Mouse (Mus musculus) kidney, embryonic 15.5 days (tissue): ENCODE results near the gene Plcb4. TPM values are rescaled to one million over a fixed set of nuclear protein-coding genes. Genes with fewer than 3 reads are reported as not detected.
A peak's percentile ranks its signal among the peaks of the same experiment; 100 is the strongest.

Experiments used
- ATAC-seq: fragments of 200-750 bp; cut with Nextera tagmentation; replicated peaks from 2 replicates; pipeline ENCODE4 v1.8.0; 2017; ENCODE audit warnings: moderate TSS enrichment; ENCODE audit not compliant: low FRiP score
- H3K27ac ChIP-seq: fragments of 300-500 bp; sonication (generic); 2 replicates; pipeline ENCODE4 v1.5.1; 2015; ENCODE audit warnings: mild to moderate bottlenecking, inconsistent platforms
- H3K27me3 ChIP-seq: fragments of 300-500 bp; sonication (generic); 2 replicates; pipeline ENCODE4 v1.6.1; 2015; ENCODE audit warnings: inconsistent platforms
- H3K36me3 ChIP-seq: fragments of 300-500 bp; sonication (generic); 2 replicates; pipeline ENCODE4 v1.6.1; 2015; ENCODE audit warnings: inconsistent platforms
- H3K4me1 ChIP-seq: fragments of 300-500 bp; sonication (generic); 2 replicates; pipeline ENCODE4 v1.6.1; 2015; ENCODE audit warnings: inconsistent platforms
- H3K4me2 ChIP-seq: fragments of 300-500 bp; sonication (generic); 2 replicates; pipeline ENCODE4 v1.6.1; 2015; ENCODE audit warnings: moderate library complexity, mild to moderate bottlenecking, inconsistent platforms
- H3K4me3 ChIP-seq: fragments of 300-500 bp; sonication (generic); replicated peaks from 2 replicates; pipeline ENCODE4 v1.5.1; 2015; ENCODE audit warnings: mild to moderate bottlenecking, inconsistent platforms
- H3K9ac ChIP-seq: fragments of 300-500 bp; sonication (generic); 2 replicates; pipeline ENCODE4 v1.6.1; 2015; ENCODE audit warnings: mild to moderate bottlenecking, inconsistent platforms
- H3K9me3 ChIP-seq: fragments of 300-500 bp; sonication (generic); replicated peaks from 2 replicates; pipeline ENCODE4 v1.6.1; 2016; ENCODE audit warnings: inconsistent platforms
- WGBS: fragments of 180-500 bp; shearing (Covaris S2); methylation state at CpG from one replicate; pipeline ENCODE4 v1.1.7; 2015; ENCODE audit warnings: mixed read lengths; 5-methylcytosine and 5-hydroxymethylcytosine counted together
- polyA plus RNA-seq: library from polyadenylated mRNA; unstranded; fragments of >200 nt; fragmentation: Nextera tagmentation; extraction: Ambion mirVana; gene quantifications from 2 replicates; pipeline ENCODE4 v1.2.1, GENCODE M21; 2015

The Plcb4 gene
- polyA plus RNA-seq, 1 experiment from 2014 or later = 20.9 TPM

- no peak overlapping the region for H3K9ac ChIP-seq
Observed at GRCm38 (mm10) chr2:135676978-135677501, 18.2 kb downstream of the Plcb4 start.

GRCm38 (mm10) chr2:135677601-135678000 lies 18.8 kb downstream of the Plcb4 start:
- H3K27me3 ChIP-seq = no peaks in the 10 kb centered on the region
- H3K4me2 ChIP-seq = no peak overlapping the region
- WGBS = 43% methylated on average over 5 of the region's 5 CpGs
- H3K9me3 ChIP-seq = no peaks in the 10 kb centered on the region
- 0 out of 2 replicates have a peak, but pooled peaks have one; percentile 66 for ATAC-seq
- peaks cover 11% of the 10 kb centered on the region for H3K4me1 ChIP-seq
- H3K36me3 ChIP-seq = no peaks in the 10 kb centered on the region
- no peak overlapping the region for H3K9ac ChIP-seq
- no peak overlapping the region for H3K4me3 ChIP-seq
- H3K27ac ChIP-seq = no peak overlapping the region

More at GRCm38 (mm10) chr2:135676978-135677501, 18.2 kb downstream of the Plcb4 start:
- no peaks in the 10 kb centered on the region for H3K9me3 ChIP-seq
- H3K4me1 ChIP-seq = peaks cover 13% of the 10 kb centered on the region
- no peak overlapping the region for H3K27ac ChIP-seq
- 55% methylated on average over 8 of the region's 8 CpGs for WGBS
- no peak overlapping the region for H3K4me2 ChIP-seq
- H3K4me3 ChIP-seq = no peak overlapping the region
- ATAC-seq = 0 out of 2 replicates have a peak, but pooled peaks have one; percentile 27
- H3K36me3 ChIP-seq = no peaks in the 10 kb centered on the region
- H3K27me3 ChIP-seq = no peaks in the 10 kb centered on the region

DNA sequence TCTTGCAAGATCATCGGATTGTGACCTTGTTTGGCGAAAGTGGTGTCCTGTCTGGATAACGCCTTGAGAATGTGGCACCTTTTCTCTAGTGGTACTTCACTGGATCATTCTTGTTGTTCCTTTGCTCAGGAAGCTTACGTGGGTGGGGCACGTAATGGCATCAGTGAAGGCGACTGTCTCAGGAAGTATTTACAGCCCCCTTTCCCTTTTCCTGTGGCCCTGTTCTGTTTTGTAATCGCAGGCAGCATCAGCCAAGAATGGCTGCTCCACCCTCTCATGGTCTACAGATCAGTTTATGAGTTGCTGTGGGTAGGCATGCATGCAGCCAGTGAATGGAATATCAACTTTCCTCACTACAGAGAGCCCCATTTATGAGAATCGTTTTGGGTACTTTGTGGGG lies 21.2 kb downstream of the Plcb4 start:
- H3K4me1 ChIP-seq = peaks cover 14% of the 10 kb centered on the region
- peaks cover 4% of the 10 kb centered on the region; the same call in 1 of the 2 replicates for H3K27me3 ChIP-seq
- WGBS = 56% methylated on average over 8 of the region's 8 CpGs
- H3K9ac ChIP-seq = no peak overlapping the region
- H3K4me2 ChIP-seq = no peak overlapping the region
- peak; percentile 66; the same call in 1 of the 2 replicates for ATAC-seq
- no peaks in the 10 kb centered on the region for H3K36me3 ChIP-seq
- peak overlapping the region; percentile 41 for H3K27ac ChIP-seq
- H3K9me3 ChIP-seq = no peaks in the 10 kb centered on the region
- H3K4me3 ChIP-seq = no peak overlapping the region

GRCm38 (mm10) chr2:135680406-135681134 lies 21.8 kb downstream of the Plcb4 start:
- peaks cover 5% of the 10 kb centered on the region; the same call in 1 of the 2 replicates for H3K27me3 ChIP-seq
- no peak for ATAC-seq
- WGBS = 72% methylated on average over 5 of the region's 5 CpGs
- H3K27ac ChIP-seq = peak overlapping the region; percentile 41
- no peaks in the 10 kb centered on the region for H3K36me3 ChIP-seq
- H3K4me3 ChIP-seq = no peak overlapping the region
- no peak overlapping the region for H3K4me2 ChIP-seq
- H3K4me1 ChIP-seq = peaks cover 14% of the 10 kb centered on the region
- no peaks in the 10 kb centered on the region for H3K9me3 ChIP-seq
- no peak overlapping the region for H3K9ac ChIP-seq

- Histone ChIP-seq H3K9me3 (no peaks in the 10 kb centered on the region), H3K27ac (no peak overlapping the region), H3K4me2 (no peak overlapping the region), H3K9ac (no peak overlapping the region), H3K4me1 (peaks cover 14% of the 10 kb centered on the region), H3K27me3 (peaks cover 5% of the 10 kb centered on the region; the same call in 1 of the 2 replicates), H3K4me3 (no peak overlapping the region), H3K36me3 (no peaks in the 10 kb centered on the region)
- 55% methylated on average over 10 of the region's 10 CpGs for WGBS
- peak; percentile 76; the same call in 1 of the 2 replicates for ATAC-seq
Observed at GRCm38 (mm10) chr2:135683684-135684440, 25.1 kb downstream of the Plcb4 start.

DNA sequence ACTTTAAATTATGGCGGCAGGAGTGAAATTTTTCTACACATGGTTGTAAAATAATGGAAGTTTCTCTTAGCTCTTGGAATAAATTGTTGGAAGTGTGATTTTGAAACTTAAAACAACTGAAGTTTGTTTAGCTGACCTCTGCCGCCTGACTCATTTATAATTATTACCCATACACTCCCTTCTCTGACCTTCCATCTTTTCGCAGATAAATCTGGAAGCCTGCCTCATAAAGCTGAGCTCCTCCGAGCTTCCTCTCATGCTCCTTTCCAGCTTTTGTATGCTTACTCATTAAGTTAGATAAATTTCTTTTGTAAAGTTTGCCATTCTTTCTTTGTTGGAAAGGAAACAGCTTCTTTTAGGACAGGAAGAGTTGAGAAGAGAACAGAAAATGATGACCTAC lies 27.9 kb downstream of the Plcb4 start:
- Histone ChIP-seq H3K36me3 (no peaks in the 10 kb centered on the region), H3K27me3 (peaks cover 8% of the 10 kb centered on the region; the same call in 1 of the 2 replicates), H3K4me3 (no peak overlapping the region), H3K27ac (no peak overlapping the region), H3K9me3 (no peaks in the 10 kb centered on the region), H3K9ac (no peak overlapping the region), H3K4me1 (0 out of 2 replicates have a peak, but pooled peaks cover 4% of the 10 kb centered on the region), H3K4me2 (no peak overlapping the region)
- 0 out of 2 replicates have a peak, but pooled peaks have one; percentile 59 for ATAC-seq
- WGBS = 42% methylated on average over 4 of the region's 4 CpGs

- WGBS = 89% methylated on average over 5 of the region's 5 CpGs
- no peak for ATAC-seq
- Histone ChIP-seq H3K9me3 (no peaks in the 10 kb centered on the region), H3K27me3 (peaks cover 8% of the 10 kb centered on the region; the same call in 1 of the 2 replicates), H3K4me3 (no peak overlapping the region), H3K27ac (no peak overlapping the region), H3K4me1 (peaks cover 10% of the 10 kb centered on the region), H3K36me3 (no peaks in the 10 kb centered on the region), H3K9ac (no peak overlapping the region), H3K4me2 (no peak overlapping the region)
Observed at GRCm38 (mm10) chr2:135687585-135687984, 28.8 kb downstream of the Plcb4 start.

DNA sequence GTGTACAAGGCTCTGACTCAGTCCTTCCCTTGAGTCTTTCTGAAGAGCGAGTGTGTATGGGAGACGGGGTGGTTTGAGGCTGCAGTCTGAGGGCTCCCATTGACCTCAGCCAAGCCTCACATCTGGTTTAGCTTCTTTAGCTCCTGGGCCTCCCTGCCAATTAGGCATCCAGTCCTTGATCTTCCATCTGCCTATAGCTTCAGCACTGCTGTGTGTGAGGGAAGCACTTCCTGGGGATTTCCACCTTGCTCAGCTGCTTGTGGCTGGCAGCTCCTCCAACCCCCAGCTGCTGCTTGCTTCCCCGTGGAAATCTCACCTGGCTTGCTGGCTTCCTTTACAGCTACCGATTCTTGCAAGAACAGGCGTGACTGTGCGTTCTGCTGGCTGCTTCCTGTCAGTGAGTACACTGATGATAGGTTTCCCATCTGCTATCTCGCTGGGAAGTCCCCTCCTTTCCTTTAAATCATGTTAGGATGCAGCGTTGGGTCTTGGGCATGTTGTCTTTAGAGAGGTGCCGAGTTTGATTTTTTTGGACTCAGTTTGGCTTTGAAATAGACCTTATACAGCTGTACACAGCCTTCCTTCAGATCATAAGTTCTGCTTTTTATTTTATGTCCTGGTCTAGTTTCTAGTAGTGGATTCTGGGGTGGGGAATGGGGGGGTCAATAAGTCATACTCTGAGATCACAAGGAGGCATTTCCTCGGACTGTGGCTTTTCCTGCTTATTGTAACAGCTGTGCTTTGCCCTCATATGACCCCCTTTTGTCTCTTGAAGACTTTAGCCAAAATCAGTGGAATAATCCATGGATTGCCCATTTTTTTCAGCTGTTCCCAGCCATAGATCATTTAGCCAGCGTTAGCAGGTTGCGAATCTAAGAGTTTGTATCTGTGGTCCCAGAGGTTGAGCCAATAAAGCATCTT lies 34.0 kb downstream of the Plcb4 start:
- peaks cover 17% of the 10 kb centered on the region for H3K4me1 ChIP-seq
- no peaks in the 10 kb centered on the region for H3K9me3 ChIP-seq
- H3K4me2 ChIP-seq = 0 out of 2 replicates have a peak overlapping the region, but pooled peaks have one; percentile 8
- H3K9ac ChIP-seq = no peak overlapping the region
- H3K27me3 ChIP-seq = 0 out of 2 replicates have a peak, but pooled peaks cover 3% of the 10 kb centered on the region
- H3K4me3 ChIP-seq = no peak overlapping the region
- H3K27ac ChIP-seq = peak overlapping the region; percentile 54
- WGBS = 32% methylated on average over 12 of the region's 12 CpGs
- H3K36me3 ChIP-seq = no peaks in the 10 kb centered on the region
- peak; percentile 67 for ATAC-seq

- Histone ChIP-seq H3K36me3 (no peaks in the 10 kb centered on the region), H3K27me3 (no peaks in the 10 kb centered on the region), H3K9ac (no peak overlapping the region), H3K9me3 (no peaks in the 10 kb centered on the region), H3K4me1 (0 out of 2 replicates have a peak, but pooled peaks cover 7% of the 10 kb centered on the region), H3K27ac (no peak overlapping the region), H3K4me3 (no peak overlapping the region), H3K4me2 (no peak overlapping the region)
- no peak for ATAC-seq
- 90% methylated on average over 7 of the region's 7 CpGs for WGBS
Observed at GRCm38 (mm10) chr2:135700686-135701413, 42.0 kb downstream of the Plcb4 start.

GRCm38 (mm10) chr2:135704673-135705072 lies 45.9 kb downstream of the Plcb4 start:
- Histone ChIP-seq H3K27me3 (no peaks in the 10 kb centered on the region), H3K4me2 (no peak overlapping the region), H3K4me1 (peaks cover 20% of the 10 kb centered on the region; the same call in 1 of the 2 replicates), H3K9ac (no peak overlapping the region), H3K4me3 (no peak overlapping the region), H3K27ac (no peak overlapping the region), H3K36me3 (no peaks in the 10 kb centered on the region), H3K9me3 (no peaks in the 10 kb centered on the region)
- ATAC-seq = no peak
- WGBS = 91% methylated on average over 5 of the region's 5 CpGs
